Mouse (Mus musculus): ENCODE measurements around the gene Synj1. TPM values are rescaled to one million over a fixed set of nuclear protein-coding genes. Genes with fewer than 3 reads are reported as not detected.

Synj1 gene
- polyA plus RNA-seq, 1 experiment from 2014 or later = 11.3 TPM

DNA sequence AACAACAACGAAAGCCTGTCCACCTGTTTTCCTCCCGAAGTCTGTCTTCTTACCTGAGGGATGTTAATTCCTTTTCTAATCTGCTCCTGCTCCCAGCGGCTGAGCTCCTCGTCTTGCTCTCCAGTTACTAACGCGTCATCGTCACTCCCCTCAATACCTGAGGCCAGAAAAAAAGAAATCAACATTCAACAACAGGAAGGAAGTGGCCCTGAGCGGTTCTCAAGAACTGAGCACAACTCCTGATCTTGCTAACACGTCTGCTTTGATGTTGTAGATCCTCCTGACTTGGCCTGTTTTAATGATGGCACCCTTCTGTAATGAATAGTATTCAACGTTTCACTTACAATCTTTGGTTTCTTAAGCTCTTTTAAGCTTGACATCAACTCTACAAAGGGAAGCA lies 24.8 kb upstream of the Synj1 start:
- no peak for ATAC-seq (ENCODE audit: insufficient number of reproducible peaks, insufficient read depth, low FRiP score, low TSS enrichment, low read depth)
- Histone ChIP-seq H3K4me2 (no peak overlapping the region), H3K27me3 (no peaks in the 10 kb centered on the region), H3K4me3 (replicated peaks) (no peak overlapping the region), H3K9me3 (no peaks in the 10 kb centered on the region), H3K36me3 (peaks cover 91% of the 10 kb centered on the region), H3K9ac (replicated peaks) (no peak overlapping the region), H3K4me1 (replicated peaks) (no peaks in the 10 kb centered on the region), H3K27ac (no peak overlapping the region)
- WGBS = 90% methylated on average over 10 of the region's 10 CpGs

DNA sequence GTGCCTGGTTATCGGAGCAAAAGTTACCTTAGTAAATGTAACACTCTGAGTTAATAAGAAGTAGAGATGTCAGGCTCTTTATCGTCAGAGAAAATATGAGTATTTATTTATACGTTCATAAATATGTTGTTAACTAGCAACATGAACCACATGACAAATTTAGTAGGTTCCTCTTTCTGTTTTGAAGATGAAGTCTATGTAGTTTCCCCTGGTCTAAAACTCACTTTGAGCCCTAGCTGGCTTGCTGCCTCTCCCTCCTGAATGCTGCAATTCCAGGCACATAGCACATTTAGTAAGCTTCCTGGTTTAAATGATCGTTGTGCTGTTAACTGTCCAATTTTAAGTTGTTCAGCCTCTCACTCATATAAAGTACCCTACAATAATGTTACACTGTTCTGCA lies 19.6 kb upstream of the Synj1 start:
- no peaks in the 10 kb centered on the region for H3K27me3 ChIP-seq
- peaks cover 91% of the 10 kb centered on the region for H3K36me3 ChIP-seq
- H3K9me3 ChIP-seq = no peaks in the 10 kb centered on the region
- 92% methylated on average over 4 of the region's 4 CpGs for WGBS
- no peak overlapping the region for H3K9ac ChIP-seq (replicated peaks)
- H3K4me3 ChIP-seq (replicated peaks) = no peak overlapping the region
- ATAC-seq (ENCODE audit: insufficient number of reproducible peaks, insufficient read depth, low FRiP score, low TSS enrichment, low read depth) = no peak
- H3K4me2 ChIP-seq = no peak overlapping the region
- H3K4me1 ChIP-seq (replicated peaks) = no peaks in the 10 kb centered on the region
- no peak overlapping the region for H3K27ac ChIP-seq

GRCm38 (mm10) chr16:91029901-91030300 lies 18.8 kb upstream of the Synj1 start:
- Histone ChIP-seq H3K4me3 (replicated peaks) (no peak overlapping the region), H3K9ac (replicated peaks) (no peak overlapping the region), H3K27ac (no peak overlapping the region), H3K27me3 (no peaks in the 10 kb centered on the region), H3K9me3 (no peaks in the 10 kb centered on the region), H3K4me1 (replicated peaks) (no peaks in the 10 kb centered on the region), H3K36me3 (peaks cover 93% of the 10 kb centered on the region), H3K4me2 (no peak overlapping the region)
- ATAC-seq (ENCODE audit: insufficient number of reproducible peaks, insufficient read depth, low FRiP score, low TSS enrichment, low read depth) = no peak
- WGBS = 93% methylated on average over 2 of the region's 2 CpGs

DNA sequence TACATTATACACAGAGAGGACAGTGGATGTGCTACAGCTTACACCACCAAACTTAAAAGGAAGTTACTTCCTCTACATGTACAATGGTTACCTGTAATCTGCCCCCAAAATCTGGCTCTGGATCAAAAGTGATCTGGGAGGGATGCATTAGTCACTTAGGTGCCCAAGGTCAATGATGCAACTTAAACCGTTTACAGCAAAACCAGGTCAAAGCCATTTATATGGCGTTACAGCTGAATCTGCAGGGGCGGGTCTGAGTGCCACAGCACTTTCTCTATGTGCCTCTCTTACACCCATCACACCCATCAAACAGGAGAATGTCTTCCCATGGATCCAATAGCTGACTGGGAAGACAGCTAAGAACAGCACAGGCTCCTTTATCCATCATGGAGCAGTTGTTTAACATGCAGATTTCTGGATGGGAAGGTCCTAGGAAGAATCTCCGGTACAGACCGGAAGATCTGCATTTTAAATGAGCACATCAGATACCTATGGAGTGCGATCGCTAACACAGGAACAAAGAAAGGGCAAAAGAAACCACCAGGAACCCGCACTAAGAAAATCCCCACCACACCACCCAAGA lies 18.1 kb upstream of the Synj1 start:
- H3K27ac ChIP-seq = no peak overlapping the region
- no peak for ATAC-seq (ENCODE audit: insufficient number of reproducible peaks, insufficient read depth, low FRiP score, low TSS enrichment, low read depth)
- no peaks in the 10 kb centered on the region for H3K27me3 ChIP-seq
- no peak overlapping the region for H3K9ac ChIP-seq (replicated peaks)
- peaks cover 93% of the 10 kb centered on the region for H3K36me3 ChIP-seq
- 94% methylated on average over 8 of the region's 8 CpGs for WGBS
- H3K4me3 ChIP-seq (replicated peaks) = no peak overlapping the region
- H3K9me3 ChIP-seq = no peaks in the 10 kb centered on the region
- H3K4me1 ChIP-seq (replicated peaks) = no peaks in the 10 kb centered on the region
- H3K4me2 ChIP-seq = no peak overlapping the region

- 91% methylated on average over 4 of the region's 4 CpGs for WGBS
- Histone ChIP-seq H3K9ac (replicated peaks) (no peak overlapping the region), H3K36me3 (peaks cover 91% of the 10 kb centered on the region)
Observed at GRCm38 (mm10) chr16:91026290-91026689, 15.2 kb upstream of the Synj1 start.

GRCm38 (mm10) chr16:91023384-91023783 lies 12.3 kb upstream of the Synj1 start:
- peaks cover 5% of the 10 kb centered on the region; the same call in 1 of the 2 replicates for H3K9me3 ChIP-seq
- no peak overlapping the region for H3K4me2 ChIP-seq
- WGBS = 86% methylated on average over 1 of the region's 1 CpGs
- no peak for ATAC-seq (ENCODE audit: insufficient number of reproducible peaks, insufficient read depth, low FRiP score, low TSS enrichment, low read depth)
- no peak overlapping the region for H3K9ac ChIP-seq (replicated peaks)
- H3K4me1 ChIP-seq (replicated peaks) = no peaks in the 10 kb centered on the region
- H3K36me3 ChIP-seq = peaks cover 97% of the 10 kb centered on the region
- no peak overlapping the region for H3K4me3 ChIP-seq (replicated peaks)
- H3K27me3 ChIP-seq = no peaks in the 10 kb centered on the region
- no peak overlapping the region for H3K27ac ChIP-seq

More at GRCm38 (mm10) chr16:91026290-91026689, 15.2 kb upstream of the Synj1 start:
- Histone ChIP-seq H3K27ac (no peak overlapping the region), H3K9me3 (peaks cover 5% of the 10 kb centered on the region; the same call in 1 of the 2 replicates), H3K27me3 (no peaks in the 10 kb centered on the region), H3K4me2 (no peak overlapping the region), H3K4me3 (replicated peaks) (no peak overlapping the region), H3K4me1 (replicated peaks) (no peaks in the 10 kb centered on the region)
- no peak for ATAC-seq (ENCODE audit: insufficient number of reproducible peaks, insufficient read depth, low FRiP score, low TSS enrichment, low read depth)

DNA sequence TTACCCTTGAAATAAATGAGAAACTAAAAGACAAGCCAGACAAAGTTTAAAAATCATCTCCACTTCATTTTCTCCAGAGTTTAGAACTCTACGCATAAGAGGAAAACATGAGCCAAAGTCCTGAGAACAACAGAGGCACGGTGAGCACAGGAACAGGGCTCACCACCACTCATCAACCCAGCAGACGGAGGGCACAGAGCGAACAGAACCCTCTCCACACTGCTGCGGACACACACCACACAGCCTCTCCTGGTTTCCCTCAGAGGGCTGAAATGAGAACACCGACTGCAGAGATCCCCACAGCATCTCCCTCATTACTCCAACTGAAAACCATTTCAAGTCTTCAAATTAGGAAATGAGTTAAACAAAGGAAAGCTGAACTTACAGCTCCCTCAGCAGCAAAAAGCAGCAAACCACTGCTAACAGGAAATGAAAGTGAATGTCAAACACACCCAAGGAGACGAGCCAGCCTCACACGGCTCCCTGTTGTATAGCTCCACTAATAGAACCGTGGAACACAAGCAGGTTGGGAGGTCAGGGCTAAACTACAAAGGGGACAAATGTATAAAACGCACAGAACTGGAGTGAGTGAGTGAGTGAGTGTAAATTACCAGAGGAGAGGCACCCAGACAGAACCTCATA lies 9.9 kb upstream of the Synj1 start:
- H3K9ac ChIP-seq (replicated peaks) = no peak overlapping the region
- 92% methylated on average over 10 of the region's 10 CpGs for WGBS
- H3K4me3 ChIP-seq (replicated peaks) = no peak overlapping the region
- H3K27ac ChIP-seq = no peak overlapping the region
- no peaks in the 10 kb centered on the region for H3K27me3 ChIP-seq
- no peak for ATAC-seq (ENCODE audit: insufficient number of reproducible peaks, insufficient read depth, low FRiP score, low TSS enrichment, low read depth)
- no peaks in the 10 kb centered on the region for H3K4me1 ChIP-seq (replicated peaks)
- peaks cover 92% of the 10 kb centered on the region for H3K36me3 ChIP-seq
- no peak overlapping the region for H3K4me2 ChIP-seq
- peaks cover 5% of the 10 kb centered on the region; the same call in 1 of the 2 replicates for H3K9me3 ChIP-seq

DNA sequence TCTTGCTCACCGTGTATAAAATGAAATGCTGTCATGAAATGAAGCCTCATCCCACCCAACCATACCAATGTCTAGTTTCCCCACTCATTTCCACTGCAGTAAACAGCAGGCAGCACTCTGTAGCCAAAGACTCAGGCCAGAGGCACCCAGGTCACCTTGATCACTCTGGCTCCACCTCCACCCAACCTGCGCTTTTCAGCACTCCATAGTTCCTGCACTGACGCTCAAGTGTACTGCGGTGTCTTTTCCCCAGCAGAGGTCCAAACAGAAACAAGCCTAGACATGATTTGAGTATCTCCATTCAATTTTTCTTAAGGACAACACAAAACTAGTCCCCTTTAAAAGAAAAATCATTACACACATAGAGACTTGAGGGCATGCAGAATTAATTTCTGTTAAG lies 8.4 kb upstream of the Synj1 start:
- Histone ChIP-seq H3K9me3 (peaks cover 5% of the 10 kb centered on the region; the same call in 1 of the 2 replicates), H3K4me1 (replicated peaks) (no peaks in the 10 kb centered on the region), H3K27ac (no peak overlapping the region), H3K4me3 (replicated peaks) (no peak overlapping the region), H3K27me3 (no peaks in the 10 kb centered on the region), H3K9ac (replicated peaks) (no peak overlapping the region), H3K36me3 (peaks cover 91% of the 10 kb centered on the region), H3K4me2 (no peak overlapping the region)
- WGBS = 97% methylated on average over 4 of the region's 4 CpGs
- ATAC-seq (ENCODE audit: insufficient number of reproducible peaks, insufficient read depth, low FRiP score, low TSS enrichment, low read depth) = no peak

GRCm38 (mm10) chr16:91015761-91016160 lies 4.7 kb upstream of the Synj1 start:
- Histone ChIP-seq H3K9me3 (no peaks in the 10 kb centered on the region), H3K4me3 (replicated peaks) (no peak overlapping the region), H3K27me3 (no peaks in the 10 kb centered on the region), H3K27ac (no peak overlapping the region), H3K4me1 (replicated peaks) (peaks cover 7% of the 10 kb centered on the region; the same call in 1 of the 2 replicates), H3K9ac (replicated peaks) (no peak overlapping the region), H3K36me3 (peaks cover 66% of the 10 kb centered on the region), H3K4me2 (no peak overlapping the region)
- ATAC-seq (ENCODE audit: insufficient number of reproducible peaks, insufficient read depth, low FRiP score, low TSS enrichment, low read depth) = no peak
- WGBS = 90% methylated on average over 4 of the region's 4 CpGs

GRCm38 (mm10) chr16:91011847-91012246 lies 739 bp upstream of the Synj1 start:
- Histone ChIP-seq H3K36me3 (peaks cover 28% of the 10 kb centered on the region), H3K9ac (replicated peaks) (peak overlapping the region; percentile 71; the same call in 1 of the 2 replicates), H3K4me1 (replicated peaks) (peaks cover 7% of the 10 kb centered on the region), H3K4me3 (replicated peaks) (peak overlapping the region; percentile 90), H3K9me3 (no peaks in the 10 kb centered on the region), H3K4me2 (peak overlapping the region; percentile 91), H3K27me3 (no peaks in the 10 kb centered on the region), H3K27ac (peak overlapping the region; percentile 82; the same call in 1 of the 2 replicates)
- WGBS = 50% methylated on average over 3 of the region's 3 CpGs
- no peak for ATAC-seq (ENCODE audit: insufficient number of reproducible peaks, insufficient read depth, low FRiP score, low TSS enrichment, low read depth)

DNA sequence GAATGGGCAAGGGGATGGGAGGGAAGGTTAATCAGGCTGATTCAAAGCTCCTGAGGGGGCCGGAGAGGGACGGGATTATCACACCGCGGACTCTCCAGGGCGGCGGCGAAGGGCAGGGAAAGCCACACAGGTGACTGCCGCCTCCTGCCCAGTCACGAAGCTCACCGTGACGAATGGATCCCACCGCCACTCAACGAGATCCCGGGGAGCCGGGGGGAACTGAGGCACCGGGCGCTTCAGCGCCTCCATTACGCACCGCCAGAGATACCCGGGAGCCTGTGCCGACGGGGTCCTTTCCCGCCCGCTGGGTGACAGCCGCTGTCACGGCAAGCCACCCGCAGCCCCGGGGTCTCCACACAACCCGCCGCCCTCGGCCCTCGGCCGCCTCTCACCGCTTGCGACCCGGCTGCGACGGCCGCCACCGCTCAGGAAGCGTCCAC lies 507 bp downstream of the Synj1 start:
- ATAC-seq (ENCODE audit: insufficient number of reproducible peaks, insufficient read depth, low FRiP score, low TSS enrichment, low read depth) = peak; percentile 56
- H3K4me1 ChIP-seq (replicated peaks) = peaks cover 7% of the 10 kb centered on the region

More for the DNA sequence above, 507 bp downstream of the Synj1 start:
- H3K36me3 ChIP-seq = peaks cover 19% of the 10 kb centered on the region
- H3K9ac ChIP-seq (replicated peaks) = peak overlapping the region; percentile 71
- WGBS = under 1% methylated on average over 41 of the region's 42 CpGs
- no peaks in the 10 kb centered on the region for H3K27me3 ChIP-seq
- H3K4me2 ChIP-seq = peak overlapping the region; percentile 91
- H3K27ac ChIP-seq = peak overlapping the region; percentile 56
- H3K4me3 ChIP-seq (replicated peaks) = peak overlapping the region; percentile 90
- H3K9me3 ChIP-seq = no peaks in the 10 kb centered on the region

All from limb, embryonic 12.5 days (tissue).